Mouse (Mus musculus) liver (tissue): Measurements from ENCODE around the gene Galr3.
"Not testable (repeated sequence)": the region's sequence is repeated elsewhere in the genome, so short reads cannot be mapped to it uniquely, and the experiment has no call there.

Source experiments
- DNase-seq: peaks from one replicate; pipeline ENCODE4 v3.0.0-alpha.2; 2020; ENCODE audit warnings: mixed read lengths

Galr3 gene

GRCm38 (mm10) chr15:79027291-79028205 is 14.1 kb upstream of the Galr3 start:
- peak; percentile 28 for DNase-seq

GRCm38 (mm10) chr15:79028237-79028738 is 13.4 kb upstream of the Galr3 start, which contains the start of gene H1f0:
Gene H1f0, plus strand, starts transcription at chr15:79028450.
- peak; percentile 85 for DNase-seq

GRCm38 (mm10) chr15:79028823-79029484 is 12.7 kb upstream of the Galr3 start:
- no peak for DNase-seq

GRCm38 (mm10) chr15:79029519-79030241 is 12.0 kb upstream of the Galr3 start:
- no peak for DNase-seq

- DNase-seq = peak; percentile 88
Measured at GRCm38 (mm10) chr15:79030551-79031435, 10.9 kb upstream of the Galr3 start.

GRCm38 (mm10) chr15:79031908-79032307 is 9.8 kb upstream of the Galr3 start:
- DNase-seq = not testable (repeated sequence)

- DNase-seq = peak; percentile 84
Measured at GRCm38 (mm10) chr15:79037913-79038328, 3.8 kb upstream of the Galr3 start.

GRCm38 (mm10) chr15:79038331-79038730 is 3.4 kb upstream of the Galr3 start:
- no peak for DNase-seq

- DNase-seq = peak; percentile 90
Measured at GRCm38 (mm10) chr15:79038853-79039252, 2.8 kb upstream of the Galr3 start.

- peak; percentile 51 for DNase-seq
Measured at GRCm38 (mm10) chr15:79040501-79041416, 926 bp upstream of the Galr3 start.

GRCm38 (mm10) chr15:79042721-79043491 is 1.2 kb downstream of the Galr3 start:
- no peak for DNase-seq

GRCm38 (mm10) chr15:79044837-79045236 is 3.2 kb downstream of the Galr3 start:
- peak; percentile 29 for DNase-seq

GRCm38 (mm10) chr15:79048186-79048585 is 6.5 kb downstream of the Galr3 start:
- DNase-seq = no peak

- DNase-seq = no peak
Measured at GRCm38 (mm10) chr15:79050160-79050845, 8.6 kb downstream of the Galr3 start.

GRCm38 (mm10) chr15:79050964-79051363 is 9.3 kb downstream of the Galr3 start:
- DNase-seq = no peak

GRCm38 (mm10) chr15:79051461-79052360 is 10.0 kb downstream of the Galr3 start:
- DNase-seq = peak; percentile 33

- no peak for DNase-seq
Measured at GRCm38 (mm10) chr15:79052366-79052765, 10.7 kb downstream of the Galr3 start.

- no peak for DNase-seq
Measured at GRCm38 (mm10) chr15:79056601-79057000, 14.9 kb downstream of the Galr3 start.
